Mouse (Mus musculus) left cerebral cortex, postnatal 10 days (tissue): ENCODE data around the gene Gm11437. TPM values are rescaled to one million over a fixed set of nuclear protein-coding genes. Genes with fewer than 3 reads are reported as not detected.
A peak's percentile ranks its signal among the peaks of the same experiment; 100 is the strongest.

Source experiments
- DNase-seq, 2 experiments: peaks; one replicate each; pipeline ENCODE4 v3.0.0; 2021 to 2022; ENCODE audit warnings: low spot score in 2 of 2, mixed read lengths in 1 of 2; ENCODE audit errors: extremely low spot score in 1 of 2
- intact Hi-C: fragments of 180-260 bp; cut with DNase I; formaldehyde crosslinking; loops from one replicate; pipeline ENCODE4 v1.15.1; 2025
- total RNA-seq, 2 experiments: library from RNA; stranded (reverse); gene quantifications; 2 replicates each; pipeline ENCODE4 v1.2.3; 2021

Gene Gm11437
- total RNA-seq, 2 experiments from 2014 or later: not detected

GRCm38 (mm10) chr11:84150884-84151283 lies 16.4 kb downstream of the Gm11437 start:
- no peak for DNase-seq
- intact Hi-C loops: no loop called here

GRCm38 (mm10) chr11:84146081-84146480 lies 21.2 kb downstream of the Gm11437 start:
- no peak for DNase-seq
- intact Hi-C loops: no loop called here

- intact Hi-C loops: no loop called here
- no peak for DNase-seq
These were observed 22.0 kb downstream of the Gm11437 start for GRCm38 (mm10) chr11:84145201-84145798.

GRCm38 (mm10) chr11:84141752-84142151 lies 25.5 kb downstream of the Gm11437 start:
- DNase-seq: peak; percentile 38 to 53
- intact Hi-C loops: no loop called here

GRCm38 (mm10) chr11:84136453-84136852 lies 30.8 kb downstream of the Gm11437 start:
- no peak for DNase-seq
- intact Hi-C loops: no loop called here

GRCm38 (mm10) chr11:84134331-84134860 lies 32.9 kb downstream of the Gm11437 start:
- DNase-seq: no peak
- intact Hi-C loops: loop anchor here (5.0 kb wide), 1 partner anchor 43 kb away; no protein-coding TSS in a partner anchor

GRCm38 (mm10) chr11:84129799-84130185 lies 37.5 kb downstream of the Gm11437 start:
- DNase-seq: no peak
- intact Hi-C loops: loop anchor here (5.0 kb wide), 1 partner anchor 48 kb away; no protein-coding TSS in a partner anchor

GRCm38 (mm10) chr11:84128943-84129798 lies 38.1 kb downstream of the Gm11437 start, which contains the start of the genes Tada2a and Acaca:
Tada2a (minus strand) TSS chr11:84129600.
Acaca (plus strand) TSS chr11:84129672.
- DNase-seq: peak; percentile 48 to 87
- intact Hi-C loops: no loop called here

GRCm38 (mm10) chr11:84127977-84128376 lies 39.3 kb downstream of the Gm11437 start:
- intact Hi-C loops: no loop called here
- DNase-seq: no peak

- no peak for DNase-seq
- intact Hi-C loops: no loop called here
These were observed 46.0 kb downstream of the Gm11437 start for GRCm38 (mm10) chr11:84121051-84121956.

- intact Hi-C loops: no loop called here
- DNase-seq: no peak
These were observed 49.8 kb downstream of the Gm11437 start for GRCm38 (mm10) chr11:84117431-84117830.

- DNase-seq: no peak
- intact Hi-C loops: no loop called here
These were observed 51.1 kb downstream of the Gm11437 start for GRCm38 (mm10) chr11:84116221-84116620.

GRCm38 (mm10) chr11:84115646-84116045 lies 51.6 kb downstream of the Gm11437 start:
- no peak for DNase-seq
- intact Hi-C loops: no loop called here

GRCm38 (mm10) chr11:84113623-84114022 lies 53.7 kb downstream of the Gm11437 start:
- intact Hi-C loops: no loop called here
- DNase-seq: no peak

- intact Hi-C loops: loop anchor here (10.0 kb wide), 1 partner anchor 322 kb away; no protein-coding TSS in a partner anchor
These were observed 60.1 kb downstream of the Gm11437 start for GRCm38 (mm10) chr11:84107137-84107536.

GRCm38 (mm10) chr11:84104036-84104435 lies 63.2 kb downstream of the Gm11437 start:
- DNase-seq: no peak
- intact Hi-C loops: loop anchor here (10.0 kb wide), 1 partner anchor 319 kb away; no protein-coding TSS in a partner anchor

More at GRCm38 (mm10) chr11:84107137-84107536, 60.1 kb downstream of the Gm11437 start:
- DNase-seq: no peak

GRCm38 (mm10) chr11:84101182-84101581 lies 66.1 kb downstream of the Gm11437 start:
- intact Hi-C loops: loop anchor here (10.0 kb wide), 1 partner anchor 316 kb away; no protein-coding TSS in a partner anchor
- DNase-seq: no peak
